Mouse (Mus musculus) cerebellum, adult 2 months (tissue): ENCODE results near the gene Gm1113. TPM values are rescaled to one million over a fixed set of nuclear protein-coding genes. Genes with fewer than 3 reads are reported as not detected.

Source experiments
- DNase-seq, 2 experiments: peaks; one replicate each; pipeline ENCODE4 v3.0.0; 2021
- H3K27ac ChIP-seq: fragments of 200-500 bp; 2 replicates; pipeline ENCODE4 v1.5.1; 2012; ENCODE audit warnings: low read length, control low read depth, inconsistent platforms; ENCODE audit not compliant: insufficient read depth
- H3K27me3 ChIP-seq: fragments of 200-500 bp; 2 replicates; pipeline ENCODE4 v1.6.1; 2012; ENCODE audit warnings: inconsistent platforms, mild to moderate bottlenecking, low read length, moderate library complexity; ENCODE audit not compliant: control insufficient read depth, insufficient read depth
- H3K4me1 ChIP-seq: fragments of 200-500 bp; 2 replicates; pipeline ENCODE4 v1.6.1; 2011; ENCODE audit warnings: low read length; ENCODE audit not compliant: control insufficient read depth, insufficient read depth
- H3K4me3 ChIP-seq: fragments of 200-500 bp; replicated peaks from 2 replicates; pipeline ENCODE3; 2011; ENCODE audit warnings: mild to moderate bottlenecking, low read depth, low read length, control low read depth; ENCODE audit not compliant: insufficient read depth
- CTCF ChIP-seq: fragments of 200-500 bp; IDR thresholded peaks from 2 replicates; pipeline ENCODE4 v1.5.1; 2011; ENCODE audit warnings: low read depth, mild to moderate bottlenecking, control low read depth, low read length, moderate library complexity, borderline replicate concordance; ENCODE audit not compliant: insufficient read depth
- POLR2A ChIP-seq: fragments of 200-500 bp; IDR thresholded peaks from 2 replicates; pipeline ENCODE4 v1.6.1; 2011; ENCODE audit warnings: low read length, control low read depth, borderline replicate concordance; ENCODE audit not compliant: insufficient read depth
- WGBS: fragments of 180-500 bp; shearing (Covaris S2); methylation state at CpG from one replicate; pipeline ENCODE4 v1.1.7; 2018; 5-methylcytosine and 5-hydroxymethylcytosine counted together
- polyA plus RNA-seq: library from polyadenylated mRNA; depleted of rRNA; stranded (reverse); fragments of >200 nt; gene quantifications from 2 replicates; pipeline ENCODE4 v1.2.3, GENCODE M21; 2012

Gm1113 gene
- polyA plus RNA-seq, 1 experiment = not detected

- Histone ChIP-seq H3K4me1 (no peaks in the 10 kb centered on the region), H3K27ac (no peak overlapping the region), H3K27me3 (no peaks in the 10 kb centered on the region), H3K4me3 (no peak overlapping the region)
- TF ChIP-seq POLR2A = no peak
- no peak for TF ChIP-seq CTCF
- no peak for DNase-seq
- WGBS = 86% methylated on average over 9 of the region's 9 CpGs
These were observed 30.4 kb upstream of the Gm1113 start for GRCm38 (mm10) chr9:35548455-35548854.

- H3K4me1 ChIP-seq = no peaks in the 10 kb centered on the region
- TF ChIP-seq CTCF = no peak
- TF ChIP-seq POLR2A = no peak
- no peak overlapping the region for H3K4me3 ChIP-seq
- H3K27ac ChIP-seq = no peak overlapping the region
- DNase-seq = no peak
- no peaks in the 10 kb centered on the region for H3K27me3 ChIP-seq
- 54% methylated on average over 9 of the region's 9 CpGs for WGBS
These were observed 28.7 kb upstream of the Gm1113 start for GRCm38 (mm10) chr9:35546745-35547144.

- Histone ChIP-seq H3K4me1 (no peaks in the 10 kb centered on the region), H3K4me3 (no peak overlapping the region), H3K27ac (no peak overlapping the region), H3K27me3 (no peaks in the 10 kb centered on the region)
- no peak for DNase-seq
- TF ChIP-seq CTCF (no peak), POLR2A (no peak)
- WGBS = 67% methylated on average over 12 of the region's 12 CpGs
These were observed 27.6 kb upstream of the Gm1113 start for GRCm38 (mm10) chr9:35545704-35546103.

DNA sequence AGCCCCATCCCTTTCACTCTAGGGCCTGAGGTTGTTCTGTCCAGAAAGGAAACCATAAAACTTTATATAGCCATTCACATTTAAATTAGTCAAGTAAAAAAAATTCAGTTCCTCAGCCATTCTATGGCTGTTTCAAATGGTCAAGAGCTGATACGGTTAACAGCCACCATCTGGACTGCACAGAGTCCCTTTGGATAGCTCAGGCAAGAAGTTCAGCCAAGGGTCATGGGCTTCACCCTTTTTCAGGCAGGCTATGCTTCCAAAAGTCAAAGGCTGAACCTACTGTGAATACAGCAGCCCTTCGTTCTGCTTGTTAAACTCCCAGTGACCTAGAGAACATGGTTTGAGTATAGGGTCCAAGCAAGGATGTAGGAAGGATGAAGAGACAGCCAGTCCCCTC lies 26.6 kb upstream of the Gm1113 start:
- TF ChIP-seq CTCF = no peak
- no peak for TF ChIP-seq POLR2A
- 76% methylated on average over 2 of the region's 2 CpGs for WGBS
- Histone ChIP-seq H3K4me1 (no peaks in the 10 kb centered on the region), H3K4me3 (no peak overlapping the region), H3K27ac (no peak overlapping the region), H3K27me3 (no peaks in the 10 kb centered on the region)
- DNase-seq = no peak

DNA sequence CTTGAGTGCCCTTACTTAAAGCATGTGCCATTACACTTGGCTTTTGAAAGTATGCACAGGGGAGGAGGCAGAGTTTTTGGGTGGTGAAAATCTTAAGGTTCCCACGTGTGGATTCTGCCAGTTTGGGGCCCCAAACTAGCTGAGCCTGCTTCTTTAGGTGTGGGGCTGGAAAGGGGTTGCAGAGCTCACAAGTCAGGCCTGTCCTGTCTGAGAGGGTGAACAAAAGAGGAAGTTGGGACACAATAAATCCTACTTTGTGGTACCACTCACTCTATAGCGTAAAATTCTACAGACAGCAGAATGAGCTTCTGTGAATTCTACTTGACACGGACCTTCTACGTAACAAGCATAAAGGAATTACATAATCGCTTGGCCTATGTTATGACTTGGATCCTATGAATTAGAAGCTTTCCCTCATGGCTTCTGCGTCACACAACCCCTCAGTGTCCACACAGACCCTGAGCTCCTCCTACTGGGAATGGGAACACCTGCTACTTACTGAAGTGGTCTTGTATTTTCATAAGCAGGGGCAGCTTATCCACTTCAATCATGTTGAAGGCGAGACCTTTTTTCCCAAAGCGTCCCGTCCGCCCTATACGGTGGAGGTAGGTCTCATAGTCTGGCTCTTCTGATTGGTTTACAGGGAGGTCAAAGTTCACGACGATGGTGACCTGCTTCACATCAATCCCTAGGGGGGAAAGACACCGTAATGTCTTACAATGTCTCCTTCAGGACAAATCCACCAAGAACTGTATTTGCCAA lies 25.2 kb upstream of the Gm1113 start:
- H3K4me3 ChIP-seq = no peak overlapping the region
- no peak for DNase-seq

GRCm38 (mm10) chr9:35541941-35542340 lies 23.9 kb upstream of the Gm1113 start:
- WGBS = 68% methylated on average over 6 of the region's 6 CpGs
- H3K27me3 ChIP-seq = no peaks in the 10 kb centered on the region
- H3K4me3 ChIP-seq = no peak overlapping the region
- no peak for DNase-seq
- H3K27ac ChIP-seq = no peak overlapping the region
- 0 out of 2 replicates have a peak, but pooled peaks cover 3% of the 10 kb centered on the region for H3K4me1 ChIP-seq
- TF ChIP-seq POLR2A (no peak), CTCF (no peak)

More for the DNA sequence above, 25.2 kb upstream of the Gm1113 start:
- H3K27me3 ChIP-seq = no peaks in the 10 kb centered on the region
- no peak overlapping the region for H3K27ac ChIP-seq
- 0 out of 2 replicates have a peak, but pooled peaks cover 3% of the 10 kb centered on the region for H3K4me1 ChIP-seq
- TF ChIP-seq CTCF (no peak), POLR2A (no peak)
- 89% methylated on average over 14 of the region's 14 CpGs for WGBS

DNA sequence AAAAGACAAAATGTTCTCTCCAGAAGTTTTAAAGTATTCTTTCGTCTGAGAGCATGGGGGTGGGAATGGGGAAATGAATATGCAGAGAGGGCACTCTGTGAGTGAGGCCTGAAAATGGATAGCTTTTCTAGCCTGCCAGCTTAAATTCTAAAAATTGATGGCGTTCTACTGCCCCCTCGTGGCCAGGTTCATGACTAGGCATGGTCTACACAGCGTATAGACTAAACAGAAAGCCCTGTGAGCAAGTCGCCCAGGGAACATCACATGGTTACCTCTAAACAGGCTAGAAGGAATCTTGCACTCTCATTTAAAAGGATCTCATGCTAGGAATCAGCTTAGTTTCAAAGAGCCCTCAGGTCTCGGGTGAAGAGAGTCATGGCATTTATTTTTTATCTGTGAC lies 23.4 kb upstream of the Gm1113 start:
- no peaks in the 10 kb centered on the region for H3K27me3 ChIP-seq
- no peak overlapping the region for H3K4me3 ChIP-seq
- H3K27ac ChIP-seq = no peak overlapping the region
- 13% methylated on average over 6 of the region's 6 CpGs for WGBS
- DNase-seq = peak; percentile 62 to 80
- 0 out of 2 replicates have a peak, but pooled peaks cover 3% of the 10 kb centered on the region for H3K4me1 ChIP-seq
- no peak for TF ChIP-seq POLR2A
- TF ChIP-seq CTCF = peak; percentile 81

GRCm38 (mm10) chr9:35541024-35541423 lies 23.0 kb upstream of the Gm1113 start:
- TF ChIP-seq CTCF = no peak
- no peak for TF ChIP-seq POLR2A
- H3K4me3 ChIP-seq = no peak overlapping the region
- WGBS = 91% methylated on average over 5 of the region's 5 CpGs
- H3K27me3 ChIP-seq = no peaks in the 10 kb centered on the region
- 0 out of 2 replicates have a peak, but pooled peaks cover 3% of the 10 kb centered on the region for H3K4me1 ChIP-seq
- no peak overlapping the region for H3K27ac ChIP-seq
- DNase-seq = no peak
